Mouse (Mus musculus) lung, adult 2 months (tissue): ENCODE measurements at regions not wholly inside any gene's neighbourhood (a gene's known extent, or its start where the extent isn't known, plus 50 kb on each side); places are given as distances from the start of the nearest gene placed in this dataset.

Experiments
- CTCF ChIP-seq: fragments of 200-500 bp; IDR thresholded peaks from 2 replicates; pipeline ENCODE4 v1.5.1; 2011; ENCODE audit warnings: mild to moderate bottlenecking, low read length, control low read depth; ENCODE audit not compliant: insufficient read depth
- POLR2A ChIP-seq: fragments of 200-500 bp; IDR thresholded peaks from 2 replicates; pipeline ENCODE4 v1.6.1; 2011; ENCODE audit warnings: low read depth, mild to moderate bottlenecking, control low read depth, low read length, borderline replicate concordance; ENCODE audit errors: extremely low read depth

DNA sequence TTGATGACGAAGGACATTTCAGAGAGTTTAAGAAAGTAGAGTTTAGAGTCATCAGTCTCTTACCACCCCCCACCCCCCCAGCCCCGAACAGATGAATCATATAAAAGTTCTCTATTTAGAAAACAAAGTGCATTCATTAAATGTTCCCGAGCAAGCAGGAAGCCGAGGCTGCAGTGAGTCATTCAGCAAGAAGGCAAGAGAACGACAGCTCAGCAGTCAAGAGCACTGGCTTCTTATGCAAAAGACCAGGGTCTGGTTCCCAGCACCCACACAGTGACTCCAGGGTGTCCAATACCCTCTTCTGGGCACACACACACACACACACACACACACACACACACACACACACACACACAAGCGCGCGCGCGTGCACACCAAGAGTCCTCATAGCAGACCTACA, 107.0 kb upstream of the Spata13 start:
- no peak for TF ChIP-seq CTCF
- TF ChIP-seq POLR2A, result no peak
